Mouse (Mus musculus): ENCODE data around the gene Lancl2. TPM values are rescaled to one million over a fixed set of nuclear protein-coding genes. Genes with fewer than 3 reads are reported as not detected.

Gene Lancl2
- polyA plus RNA-seq, 1 experiment from 2014 or later = 92.4 TPM

GRCm38 (mm10) chr6:57773792-57774191 is 71.5 kb downstream of the Lancl2 start:
- 97% methylated on average over 1 of the region's 1 CpGs for WGBS
- Histone ChIP-seq H3K4me1 (no peaks in the 10 kb centered on the region), H3K9ac (no peak overlapping the region), H3K36me3 (replicated peaks) (0 out of 2 replicates have a peak, but pooled peaks cover 5% of the 10 kb centered on the region), H3K27me3 (replicated peaks) (no peaks in the 10 kb centered on the region), H3K9me3 (no peaks in the 10 kb centered on the region), H3K4me3 (no peak overlapping the region), H3K27ac (no peak overlapping the region), H3K4me2 (no peak overlapping the region)
- no peak for ATAC-seq (replicated peaks)

DNA sequence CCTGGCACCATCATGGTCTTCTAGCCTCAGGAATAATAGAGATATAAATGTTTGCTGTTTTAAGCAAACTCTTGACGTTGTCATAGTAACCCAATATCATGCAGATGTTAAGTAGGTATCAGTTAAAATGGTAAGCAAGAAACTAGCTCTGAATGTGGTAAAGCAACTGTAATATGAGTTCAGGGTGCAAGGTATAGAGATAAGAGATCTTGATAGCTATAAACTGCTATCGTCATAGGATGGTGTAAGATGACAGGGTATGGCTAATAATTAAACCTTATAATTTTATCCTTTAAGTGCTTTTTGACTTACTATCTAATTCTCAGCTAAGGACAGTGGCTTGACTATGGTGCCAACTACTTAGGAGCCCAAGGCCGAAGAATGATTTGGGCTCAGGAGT is 78.0 kb downstream of the Lancl2 start:
- no peaks in the 10 kb centered on the region for H3K9me3 ChIP-seq
- no peaks in the 10 kb centered on the region for H3K4me1 ChIP-seq
- H3K36me3 ChIP-seq (replicated peaks) = no peaks in the 10 kb centered on the region
- ATAC-seq (replicated peaks) = no peak
- H3K9ac ChIP-seq = no peak overlapping the region
- no peak overlapping the region for H3K4me3 ChIP-seq
- H3K27ac ChIP-seq = no peak overlapping the region
- WGBS = 95% methylated on average over 3 of the region's 3 CpGs
- no peaks in the 10 kb centered on the region for H3K27me3 ChIP-seq (replicated peaks)
- H3K4me2 ChIP-seq = no peak overlapping the region

DNA sequence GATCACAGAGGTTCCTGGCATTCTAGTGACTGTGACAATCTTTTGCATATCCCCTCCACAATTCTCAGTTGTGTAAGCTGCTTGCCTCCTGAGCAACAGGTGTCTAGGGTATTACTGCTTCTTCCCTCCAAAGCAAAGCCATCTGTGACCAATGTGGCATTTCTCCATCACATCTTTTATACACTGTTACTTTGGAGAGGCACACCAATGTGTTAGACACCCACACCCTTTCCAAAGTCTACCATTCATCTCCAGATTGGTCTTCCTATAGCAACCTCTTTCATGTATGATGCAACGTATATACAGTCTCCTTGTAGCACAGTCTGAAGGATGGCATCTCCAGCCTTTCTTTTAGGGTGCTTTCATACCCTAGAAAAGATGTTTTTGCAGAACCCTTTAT is 80.3 kb downstream of the Lancl2 start:
- 95% methylated on average over 1 of the region's 1 CpGs for whole genome bisulfite sequencing
- no peaks in the 10 kb centered on the region for H3K4me1 ChIP-seq
- no peaks in the 10 kb centered on the region for H3K9me3 ChIP-seq
- H3K27me3 ChIP-seq (replicated peaks) = no peaks in the 10 kb centered on the region
- H3K27ac ChIP-seq = no peak overlapping the region
- H3K36me3 ChIP-seq (replicated peaks) = no peaks in the 10 kb centered on the region
- H3K4me3 ChIP-seq = no peak overlapping the region
- no peak overlapping the region for H3K9ac ChIP-seq
- H3K4me2 ChIP-seq = no peak overlapping the region
- no peak for ATAC-seq (replicated peaks)

GRCm38 (mm10) chr6:57784251-57784650 is 81.9 kb downstream of the Lancl2 start:
- H3K4me3 ChIP-seq = no peak overlapping the region
- no peaks in the 10 kb centered on the region for H3K9me3 ChIP-seq
- H3K27me3 ChIP-seq (replicated peaks) = no peaks in the 10 kb centered on the region
- H3K27ac ChIP-seq = no peak overlapping the region
- WGBS = 98% methylated on average over 1 of the region's 1 CpGs
- no peak overlapping the region for H3K9ac ChIP-seq
- H3K36me3 ChIP-seq (replicated peaks) = peaks cover 6% of the 10 kb centered on the region; the same call in 1 of the 2 replicates
- no peaks in the 10 kb centered on the region for H3K4me1 ChIP-seq
- H3K4me2 ChIP-seq = no peak overlapping the region
- ATAC-seq (replicated peaks) = no peak

GRCm38 (mm10) chr6:57787376-57787775 is 85.0 kb downstream of the Lancl2 start:
- Histone ChIP-seq H3K9ac (no peak overlapping the region), H3K36me3 (replicated peaks) (peaks cover 6% of the 10 kb centered on the region; the same call in 1 of the 2 replicates), H3K4me3 (no peak overlapping the region), H3K4me2 (no peak overlapping the region), H3K27ac (no peak overlapping the region), H3K9me3 (no peaks in the 10 kb centered on the region), H3K27me3 (replicated peaks) (no peaks in the 10 kb centered on the region), H3K4me1 (no peaks in the 10 kb centered on the region)
- no peak for ATAC-seq (replicated peaks)
- 95% methylated on average over 6 of the region's 6 CpGs for WGBS

Other genes starting within 250 kb of the Lancl2 start
- 6.0 and 6.9 TPM in 2 replicates for gene Ppm1k, start 167.1 kb upstream of the Lancl2 start, polyA plus RNA-seq (2015; fragmentation: Nextera tagmentation; extraction: Ambion mirVana)
- 0.71 and 1.5 TPM in 2 replicates for gene Herc6, start 121.5 kb upstream of the Lancl2 start, polyA plus RNA-seq (2015; fragmentation: Nextera tagmentation; extraction: Ambion mirVana)
- gene Pyurf, start 10.5 kb upstream of the Lancl2 start, polyA plus RNA-seq (2015; fragmentation: Nextera tagmentation; extraction: Ambion mirVana) = 14.6 and 15.6 TPM in 2 replicates
- gene Vopp1, start 122.6 kb downstream of the Lancl2 start, polyA plus RNA-seq (2015; fragmentation: Nextera tagmentation; extraction: Ambion mirVana) = 241 and 243 TPM in 2 replicates
- gene Vmn1r21, start 147.8 kb downstream of the Lancl2 start, polyA plus RNA-seq (2015; fragmentation: Nextera tagmentation; extraction: Ambion mirVana) = not detected in 2 replicates
- gene Vmn1r22, start 205.5 kb downstream of the Lancl2 start, polyA plus RNA-seq (2015; fragmentation: Nextera tagmentation; extraction: Ambion mirVana) = not detected in 2 replicates
- gene Vmn1r23, start 224.3 kb downstream of the Lancl2 start, polyA plus RNA-seq (2015; fragmentation: Nextera tagmentation; extraction: Ambion mirVana) = not detected in 2 replicates